Mouse (Mus musculus) bone marrow macrophage, adult 2 months (primary cell): ENCODE results near the gene Olfr1009.

Experiments used
- CTCF ChIP-seq: IDR thresholded peaks from 2 replicates; pipeline ENCODE4 v1.5.1; 2012; ENCODE audit warnings: low read depth, mild to moderate bottlenecking, low read length, moderate library complexity
- POLR2A ChIP-seq: IDR thresholded peaks from 2 replicates; pipeline ENCODE4 v1.6.1; 2012; ENCODE audit warnings: mild to moderate bottlenecking, low read depth, low read length, borderline replicate concordance

GRCm38 (mm10) chr2:85678667-85679066 is 36.6 kb upstream of the Olfr1009 start, which contains the start of gene Olfr1006:
- TF ChIP-seq CTCF (no peak), POLR2A (no peak)
